Mouse (Mus musculus) liver, embryonic 14.5 days (tissue): ENCODE measurements at regions not wholly inside any gene's neighbourhood (a gene's known extent, or its start where the extent isn't known, plus 50 kb on each side); places are given as distances from the start of the nearest gene placed in this dataset.

ENCODE experiments used
- ATAC-seq: fragments of 200-750 bp; cut with Nextera tagmentation; 2 replicates; pipeline ENCODE4 v1.8.0; 2017; ENCODE audit warnings: moderate number of reproducible peaks, mild to moderate bottlenecking, moderate library complexity; ENCODE audit not compliant: insufficient read depth
- DNase-seq, 3 experiments: peaks; one replicate each; pipeline ENCODE4 v3.0.0-alpha.2; 2012 to 2013; ENCODE audit warnings: low read depth in 3 of 3, low spot score in 3 of 3
- H3K27ac ChIP-seq: fragments of 300-500 bp; sonication (generic); 2 replicates; pipeline ENCODE4 v1.5.1; 2014; ENCODE audit warnings: moderate library complexity, mild to moderate bottlenecking, control low read depth, inconsistent platforms
- H3K27me3 ChIP-seq: fragments of 300-500 bp; sonication (generic); 2 replicates; pipeline ENCODE4 v1.6.1; 2014; ENCODE audit warnings: mild to moderate bottlenecking, low read length, moderate library complexity; ENCODE audit not compliant: control insufficient read depth, insufficient read depth
- H3K36me3 ChIP-seq: fragments of 300-500 bp; sonication (generic); replicated peaks from 2 replicates; pipeline ENCODE4 v1.6.1; 2014; ENCODE audit warnings: low read depth; ENCODE audit not compliant: control insufficient read depth, insufficient read depth
- H3K4me1 ChIP-seq, 2 experiments: fragments of 200-500 bp in 1 of 2; fragments of 300-500 bp in 1 of 2; sonication (generic) in 1 of 2; replicated peaks; 2 replicates each; pipeline ENCODE4 v1.6.1; 2012 to 2014; ENCODE audit warnings: antibody characterized with exemption in 1 of 2, inconsistent platforms in 1 of 2, low read length in 1 of 2; ENCODE audit not compliant: control insufficient read depth in 2 of 2, insufficient read depth in 2 of 2
- H3K4me2 ChIP-seq: fragments of 300-500 bp; sonication (generic); 2 replicates; pipeline ENCODE4 v1.6.1; 2014; ENCODE audit warnings: low read depth, mild to moderate bottlenecking, control low read depth, moderate library complexity
- H3K4me3 ChIP-seq, 2 experiments: fragments of 200-500 bp in 1 of 2; fragments of 300-500 bp in 1 of 2; sonication (generic) in 1 of 2; 2 replicates each; pipeline ENCODE4 v1.5.1; 2012 to 2014; ENCODE audit warnings: low read depth in 2 of 2, low read length in 2 of 2, mild to moderate bottlenecking in 2 of 2, control low read depth in 1 of 2, inconsistent platforms in 1 of 2, moderate library complexity in 1 of 2; ENCODE audit not compliant: insufficient read depth in 1 of 2
- H3K9ac ChIP-seq: fragments of 300-500 bp; sonication (generic); replicated peaks from 2 replicates; pipeline ENCODE4 v1.6.1; 2014; ENCODE audit warnings: mild to moderate bottlenecking, control low read depth, moderate library complexity
- H3K9me3 ChIP-seq: fragments of 300-500 bp; sonication (generic); 2 replicates; pipeline ENCODE4 v1.6.1; 2016; ENCODE audit warnings: low read length, mixed read lengths; ENCODE audit not compliant: control insufficient read depth
- CTCF ChIP-seq: IDR thresholded peaks from 2 replicates; pipeline ENCODE4 v1.5.1; 2016; ENCODE audit warnings: antibody characterized with exemption, low read depth, control low read depth
- EP300 ChIP-seq: IDR thresholded peaks from 2 replicates; pipeline ENCODE4 v1.6.1; 2016; ENCODE audit warnings: antibody characterized with exemption, low read depth
- WGBS: fragments of 180-500 bp; shearing (Covaris S2); extraction: QIAGEN DNeasy Blood & Tissue Kit; methylation state at CpG from one replicate; pipeline ENCODE4 v1.1.7; 2014; ENCODE audit not compliant: insufficient replicate concordance; 5-methylcytosine and 5-hydroxymethylcytosine counted together

- Histone ChIP-seq H3K9ac (no peak overlapping the region), H3K4me2 (no peak overlapping the region), H3K27me3 (no peaks in the 10 kb centered on the region), H3K4me3 (no peak overlapping the region), H3K27ac (no peak overlapping the region), H3K36me3 (no peaks in the 10 kb centered on the region), H3K9me3 (no peaks in the 10 kb centered on the region), H3K4me1 (peaks cover 0 to 11% of the 10 kb centered on the region in 2 experiments; a peak in 1 of 4 replicates)
- ATAC-seq: no peak
- TF ChIP-seq CTCF (no peak), EP300 (no peak)
- 45% methylated on average over 3 of the region's 3 CpGs for WGBS
- DNase-seq: no peak
Observed at GRCm38 (mm10) chr3:68786771-68787170, 82.6 kb upstream of the 1110032F04Rik start.

GRCm38 (mm10) chr3:68787385-68788175 lies 81.8 kb upstream of the 1110032F04Rik start:
- H3K4me3 ChIP-seq: no peak overlapping the region
- TF ChIP-seq EP300 (no peak), CTCF (no peak)
- ATAC-seq: no peak

GRCm38 (mm10) chr3:68789491-68789890 lies 79.9 kb upstream of the 1110032F04Rik start:
- Histone ChIP-seq H3K9me3 (no peaks in the 10 kb centered on the region), H3K36me3 (no peaks in the 10 kb centered on the region), H3K4me3 (no peak overlapping the region), H3K4me1 (peaks cover 0 to 7% of the 10 kb centered on the region in 2 experiments; a peak in 1 of 4 replicates), H3K27ac (no peak overlapping the region), H3K4me2 (no peak overlapping the region), H3K9ac (no peak overlapping the region), H3K27me3 (no peaks in the 10 kb centered on the region)
- WGBS: 6% methylated on average over 6 of the region's 6 CpGs
- ATAC-seq: peak; percentile 45; the same call in 1 of the 2 replicates
- peak in 1 of 3 experiments; percentile 23 for DNase-seq
- TF ChIP-seq CTCF (no peak), EP300 (no peak)

More at GRCm38 (mm10) chr3:68787385-68788175, 81.8 kb upstream of the 1110032F04Rik start:
- H3K27ac ChIP-seq: no peak overlapping the region
- peaks cover 0 to 7% of the 10 kb centered on the region in 2 experiments; a peak in 1 of 4 replicates for H3K4me1 ChIP-seq
- H3K9me3 ChIP-seq: no peaks in the 10 kb centered on the region
- H3K4me2 ChIP-seq: no peak overlapping the region
- 59% methylated on average over 10 of the region's 10 CpGs for WGBS
- no peak overlapping the region for H3K9ac ChIP-seq
- H3K36me3 ChIP-seq: no peaks in the 10 kb centered on the region
- no peak for DNase-seq
- H3K27me3 ChIP-seq: no peaks in the 10 kb centered on the region

- no peak for DNase-seq
- no peak for ATAC-seq
- TF ChIP-seq CTCF (no peak), EP300 (no peak)
- WGBS: 60% methylated on average over 4 of the region's 4 CpGs
- no peaks in the 10 kb centered on the region for H3K36me3 ChIP-seq
- no peak overlapping the region for H3K4me2 ChIP-seq
- peaks cover 0 to 7% of the 10 kb centered on the region in 2 experiments; a peak in 1 of 4 replicates for H3K4me1 ChIP-seq
- H3K4me3 ChIP-seq: no peak overlapping the region
- H3K9me3 ChIP-seq: no peaks in the 10 kb centered on the region
- no peak overlapping the region for H3K27ac ChIP-seq
- H3K27me3 ChIP-seq: no peaks in the 10 kb centered on the region
- H3K9ac ChIP-seq: no peak overlapping the region
Observed at GRCm38 (mm10) chr3:68790466-68790865, 78.9 kb upstream of the 1110032F04Rik start.

GRCm38 (mm10) chr3:68792883-68793282 lies 76.5 kb upstream of the 1110032F04Rik start:
- Histone ChIP-seq H3K4me3 (no peak overlapping the region), H3K27ac (no peak overlapping the region), H3K36me3 (no peaks in the 10 kb centered on the region), H3K9ac (no peak overlapping the region), H3K4me1 (peaks cover 0 to 7% of the 10 kb centered on the region in 2 experiments; a peak in 1 of 4 replicates), H3K4me2 (no peak overlapping the region), H3K9me3 (no peaks in the 10 kb centered on the region), H3K27me3 (no peaks in the 10 kb centered on the region)
- TF ChIP-seq EP300 (no peak), CTCF (no peak)
- WGBS: 65% methylated on average over 4 of the region's 4 CpGs
- ATAC-seq: no peak
- no peak for DNase-seq
